Mouse (Mus musculus) MEL (cell line): ENCODE measurements around the gene Pimreg.

ENCODE experiments used
- CTCF ChIP-seq, 3 experiments: IDR thresholded peaks in 2 of 3; conservative IDR thresholded peaks in 1 of 3; 2 replicates each; pipeline ENCODE4 v1.5.1; 2011 to 2012; ENCODE audit warnings: low read length in 3 of 3, low read depth in 2 of 3, mild to moderate bottlenecking in 2 of 3, improper control_type of control experiment in 1 of 3, inconsistent platforms in 1 of 3, mixed read lengths in 1 of 3, moderate library complexity in 1 of 3; ENCODE audit not compliant: control insufficient read depth in 1 of 3, insufficient read depth in 1 of 3, poor library complexity in 1 of 3, severe bottlenecking in 1 of 3
- EP300 ChIP-seq, 2 experiments: IDR thresholded peaks; 2 replicates each; pipeline ENCODE4 v1.6.1; 2011; ENCODE audit warnings: improper control_type of control experiment in 2 of 2, low read length in 2 of 2, low read depth in 1 of 2, mild to moderate bottlenecking in 1 of 2
- GATA1 ChIP-seq: IDR thresholded peaks from 2 replicates; pipeline ENCODE4 v1.6.1; 2011; ENCODE audit warnings: low read depth, low read length, improper control_type of control experiment
- POLR2A ChIP-seq, 2 experiments: IDR thresholded peaks; 2 replicates each; pipeline ENCODE4 v1.6.1; 2011 to 2012; ENCODE audit warnings: low read length in 2 of 2, mild to moderate bottlenecking in 2 of 2, control low read depth in 1 of 2, improper control_type of control experiment in 1 of 2, low read depth in 1 of 2, moderate library complexity in 1 of 2; ENCODE audit not compliant: control insufficient read depth in 1 of 2, insufficient read depth in 1 of 2, poor library complexity in 1 of 2
- TAL1 ChIP-seq: IDR thresholded peaks from 2 replicates; pipeline ENCODE4 v1.6.1; 2012; ENCODE audit warnings: mild to moderate bottlenecking, inconsistent platforms, low read length, moderate library complexity, mixed read lengths
- TCF12 ChIP-seq: IDR thresholded peaks from 2 replicates; pipeline ENCODE4 v1.6.1; 2014; ENCODE audit warnings: low read depth, mild to moderate bottlenecking, inconsistent platforms, low read length, improper control_type of control experiment, moderate library complexity
- ZMIZ1 ChIP-seq: IDR thresholded peaks from 2 replicates; pipeline ENCODE4 v1.6.1; 2012; ENCODE audit warnings: low read depth, mild to moderate bottlenecking, inconsistent platforms, low read length, improper control_type of control experiment, moderate library complexity

DNA sequence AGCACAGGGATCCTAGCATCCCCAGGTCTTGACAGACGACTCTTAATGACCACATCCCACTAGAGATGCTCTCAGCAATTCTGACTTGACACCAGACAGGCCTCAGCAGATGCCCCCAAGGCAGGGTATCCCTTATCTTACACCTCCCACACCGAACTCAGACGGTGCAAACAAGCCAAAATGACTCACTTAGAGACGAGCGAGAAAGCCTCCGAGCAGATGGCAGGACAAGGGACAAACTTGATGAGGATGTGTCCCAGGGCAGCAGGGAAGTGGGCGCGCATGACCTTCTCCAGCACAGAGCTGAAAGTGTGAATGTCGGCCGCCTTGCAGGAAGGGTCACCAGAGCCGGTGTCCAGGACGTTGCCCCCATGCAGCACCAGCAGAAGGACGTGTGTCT is 32.4 kb downstream of the Pimreg start:
- no peak for TF ChIP-seq TAL1
- TF ChIP-seq EP300 (IDR thresholded peaks at IDR 0.05; ENCODE audit: low read depth in 1 of 2, low read length in 2 of 2) = no peak
- no peak for TF ChIP-seq ZMIZ1
- TF ChIP-seq CTCF (IDR thresholded peaks at IDR 0.05 in 2 of 3, conservative IDR thresholded peaks at IDR 0.05 in 1 of 3; ENCODE audit: control insufficient read depth in 1 of 3, insufficient read depth in 1 of 3, low read depth in 2 of 3, low read length in 3 of 3, poor library complexity in 1 of 3, severe bottlenecking in 1 of 3) = no peak
- no peak for TF ChIP-seq POLR2A (IDR thresholded peaks at IDR 0.05; ENCODE audit: control insufficient read depth in 1 of 2, insufficient read depth in 1 of 2, low read depth in 1 of 2, low read length in 2 of 2, poor library complexity in 1 of 2)
- TF ChIP-seq TCF12 = no peak
- no peak for TF ChIP-seq GATA1
